Mouse (Mus musculus) testis, postnatal 10 days (tissue): Measurements from ENCODE around the gene Pogz.
"Not testable (repeated sequence)": the region's sequence is repeated elsewhere in the genome, so short reads cannot be mapped to it uniquely, and the experiment has no call there.

ENCODE experiments used
- DNase-seq: peaks from one replicate; pipeline ENCODE4 v3.0.0; 2021; ENCODE audit warnings: low spot score

Pogz gene

GRCm38 (mm10) chr3:94833358-94833757 lies 4.0 kb upstream of the Pogz start:
- DNase-seq, result no peak

GRCm38 (mm10) chr3:94835396-94835795 lies 2.0 kb upstream of the Pogz start:
- DNase-seq, result no peak

- peak; percentile 88 for DNase-seq
Observed at GRCm38 (mm10) chr3:94837959-94838496, 661 bp downstream of the Pogz start.

GRCm38 (mm10) chr3:94838631-94839030 lies 1.3 kb downstream of the Pogz start:
- DNase-seq, result no peak

GRCm38 (mm10) chr3:94839101-94839500 lies 1.7 kb downstream of the Pogz start:
- DNase-seq, result no peak

GRCm38 (mm10) chr3:94847382-94847781 lies 10.0 kb downstream of the Pogz start:
- no peak for DNase-seq

- DNase-seq, result peak; percentile 84
Observed at GRCm38 (mm10) chr3:94849338-94849737, 12.0 kb downstream of the Pogz start.

GRCm38 (mm10) chr3:94851731-94852130 lies 14.4 kb downstream of the Pogz start:
- DNase-seq, result no peak

GRCm38 (mm10) chr3:94852215-94852614 lies 14.8 kb downstream of the Pogz start:
- no peak for DNase-seq

- DNase-seq, result no peak
Observed at GRCm38 (mm10) chr3:94859471-94859870, 22.1 kb downstream of the Pogz start.

GRCm38 (mm10) chr3:94869011-94869410 lies 31.6 kb downstream of the Pogz start:
- no peak for DNase-seq

GRCm38 (mm10) chr3:94878618-94879017 lies 41.3 kb downstream of the Pogz start:
- peak; percentile 52 for DNase-seq

GRCm38 (mm10) chr3:94881840-94882239 lies 44.5 kb downstream of the Pogz start:
- no peak for DNase-seq

GRCm38 (mm10) chr3:94882579-94882978 lies 45.2 kb downstream of the Pogz start:
- DNase-seq, result no peak

GRCm38 (mm10) chr3:94886316-94887224 lies 49.2 kb downstream of the Pogz start, which contains the start of gene Psmb4:
Psmb4 (minus strand) TSS chr3:94886961.
- DNase-seq, result peak; percentile 81

- no peak for DNase-seq
Observed at GRCm38 (mm10) chr3:94888595-94888994, 51.2 kb downstream of the Pogz start.

GRCm38 (mm10) chr3:94894076-94894475 lies 56.7 kb downstream of the Pogz start:
- DNase-seq, result no peak

GRCm38 (mm10) chr3:94902747-94903146 lies 65.4 kb downstream of the Pogz start:
- peak; percentile 79 for DNase-seq

- not testable (repeated sequence) for DNase-seq
Observed at GRCm38 (mm10) chr3:94904759-94905158, 67.4 kb downstream of the Pogz start.

- no peak for DNase-seq
Observed at GRCm38 (mm10) chr3:94906482-94906881, 69.1 kb downstream of the Pogz start.

GRCm38 (mm10) chr3:94911050-94911693 lies 73.8 kb downstream of the Pogz start:
- DNase-seq, result no peak

- no peak for DNase-seq
Observed at GRCm38 (mm10) chr3:94913801-94914200, 76.4 kb downstream of the Pogz start.
